Mouse (Mus musculus) liver, embryonic 16.5 days (tissue): ENCODE data around the gene Lypd1. TPM values are rescaled to one million over a fixed set of nuclear protein-coding genes. Genes with fewer than 3 reads are reported as not detected.

Experiments
- ATAC-seq: fragments of 200-750 bp; cut with Nextera tagmentation; 2 replicates; pipeline ENCODE4 v1.8.0; 2017; ENCODE audit warnings: low read depth, mild to moderate bottlenecking, moderate number of reproducible peaks, moderate library complexity
- H3K27ac ChIP-seq: fragments of 300-500 bp; sonication (generic); 2 replicates; pipeline ENCODE4 v1.5.1; 2014; ENCODE audit warnings: mild to moderate bottlenecking, low read length
- H3K27me3 ChIP-seq: fragments of 300-500 bp; sonication (generic); 2 replicates; pipeline ENCODE4 v1.6.1; 2014; ENCODE audit warnings: low read depth, low read length, mixed read lengths; ENCODE audit not compliant: control insufficient read depth, insufficient read depth
- H3K36me3 ChIP-seq: fragments of 300-500 bp; sonication (generic); 2 replicates; pipeline ENCODE4 v1.6.1; 2014; ENCODE audit warnings: mild to moderate bottlenecking; ENCODE audit not compliant: control insufficient read depth, insufficient read depth
- H3K4me1 ChIP-seq: fragments of 300-500 bp; sonication (generic); 2 replicates; pipeline ENCODE4 v1.6.1; 2014; ENCODE audit warnings: low read depth, low read length, mixed read lengths; ENCODE audit not compliant: control insufficient read depth
- H3K4me2 ChIP-seq: fragments of 300-500 bp; sonication (generic); 2 replicates; pipeline ENCODE4 v1.6.1; 2014; ENCODE audit warnings: low read depth, low read length, mixed read lengths
- H3K4me3 ChIP-seq: fragments of 300-500 bp; sonication (generic); 2 replicates; pipeline ENCODE4 v1.5.1; 2014; ENCODE audit warnings: low read depth, mild to moderate bottlenecking, low read length
- H3K9ac ChIP-seq: fragments of 300-500 bp; sonication (generic); 2 replicates; pipeline ENCODE4 v1.6.1; 2014; ENCODE audit warnings: low read depth, low read length
- H3K9me3 ChIP-seq: fragments of 300-500 bp; sonication (generic); replicated peaks from 2 replicates; pipeline ENCODE4 v1.6.1; 2016; ENCODE audit warnings: low read length; ENCODE audit not compliant: control insufficient read depth
- WGBS: fragments of 180-500 bp; shearing (Covaris S2); extraction: QIAGEN DNeasy Blood & Tissue Kit; methylation state at CpG from one replicate; pipeline ENCODE4 v1.1.7; 2014; ENCODE audit not compliant: insufficient replicate concordance; 5-methylcytosine and 5-hydroxymethylcytosine counted together
- polyA plus RNA-seq: library from polyadenylated mRNA; unstranded; fragments of >200 nt; fragmentation: Nextera tagmentation; extraction: Ambion mirVana; gene quantifications from 2 replicates; pipeline ENCODE4 v1.2.1, GENCODE M21; 2015

Gene Lypd1
- polyA plus RNA-seq, 1 experiment from 2014 or later, result 0.80 TPM

DNA sequence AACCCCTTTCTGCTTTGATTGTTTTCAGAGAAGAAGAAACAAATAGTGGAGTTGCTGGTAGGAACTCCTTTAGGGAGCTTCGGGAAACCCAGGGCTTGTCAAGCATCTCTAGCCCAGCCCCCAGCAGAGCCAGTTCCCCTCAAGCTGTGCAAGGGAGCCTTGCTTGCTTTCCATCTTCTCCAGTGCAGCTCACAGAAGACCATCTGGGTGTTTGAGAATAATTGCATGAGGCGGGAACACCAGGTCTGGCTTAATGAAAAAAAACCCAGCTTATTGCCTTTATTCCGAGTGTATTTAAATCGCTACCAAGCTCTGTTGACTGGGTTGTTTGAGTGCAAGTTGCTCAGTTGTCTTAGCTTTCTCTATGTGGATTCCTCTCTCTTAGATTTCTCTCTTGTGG, 89.3 kb downstream of the Lypd1 start:
- Histone ChIP-seq H3K4me3 (no peak overlapping the region), H3K9ac (no peak overlapping the region), H3K9me3 (no peaks in the 10 kb centered on the region), H3K36me3 (no peaks in the 10 kb centered on the region), H3K4me1 (no peaks in the 10 kb centered on the region), H3K27me3 (no peaks in the 10 kb centered on the region), H3K27ac (no peak overlapping the region), H3K4me2 (no peak overlapping the region)
- 61% methylated on average over 4 of the region's 4 CpGs for WGBS
- ATAC-seq, result no peak

DNA sequence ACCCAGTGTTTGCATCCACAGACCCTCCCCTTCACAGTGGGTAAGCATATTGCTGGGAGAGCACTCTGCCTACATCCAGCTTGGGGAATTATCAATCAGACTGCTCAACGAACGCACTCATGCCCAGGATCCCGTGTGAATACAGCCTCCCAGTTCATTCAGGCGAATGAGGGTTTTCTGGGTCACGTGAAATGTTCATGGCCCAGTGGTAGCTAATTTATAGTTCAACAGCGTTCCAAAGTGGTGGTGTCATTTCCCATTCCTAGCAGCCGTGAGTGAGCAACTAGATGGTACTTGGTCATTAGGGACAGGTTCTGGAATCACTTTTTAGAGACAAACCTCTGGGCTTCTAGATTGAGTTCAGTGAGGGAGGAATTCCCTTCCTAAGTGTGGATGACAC, 91.8 kb downstream of the Lypd1 start:
- no peak overlapping the region for H3K27ac ChIP-seq
- H3K4me3 ChIP-seq, result no peak overlapping the region
- 75% methylated on average over 7 of the region's 7 CpGs for WGBS
- H3K27me3 ChIP-seq, result no peaks in the 10 kb centered on the region
- H3K4me2 ChIP-seq, result no peak overlapping the region
- H3K36me3 ChIP-seq, result no peaks in the 10 kb centered on the region
- H3K4me1 ChIP-seq, result no peaks in the 10 kb centered on the region
- no peak for ATAC-seq
- no peaks in the 10 kb centered on the region for H3K9me3 ChIP-seq
- H3K9ac ChIP-seq, result no peak overlapping the region

Other genes with a start within 250 kb of the Lypd1 start
- 3.5 and 3.6 TPM in 2 replicates for gene Gpr39, start 236.1 kb downstream of the Lypd1 start, polyA plus RNA-seq